Mouse (Mus musculus) left cerebral cortex, postnatal 4 days (tissue): ENCODE data around the gene Rhd. TPM values are rescaled to one million over a fixed set of nuclear protein-coding genes. Genes with fewer than 3 reads are reported as not detected.
A peak's percentile ranks its signal among the peaks of the same experiment; 100 is the strongest.

Experiments used
- DNase-seq: peaks from one replicate; pipeline ENCODE4 v3.0.0-alpha.2; 2022
- intact Hi-C: fragments of 180-260 bp; cut with DNase I; formaldehyde crosslinking; loops from one replicate; pipeline ENCODE4 v1.15.1; 2025
- total RNA-seq, 2 experiments: library from RNA; stranded (reverse); gene quantifications; 2 replicates each; pipeline ENCODE4 v1.2.3; 2021

Gene Rhd
- total RNA-seq, 2 experiments from 2014 or later, result not detected

GRCm38 (mm10) chr4:134856056-134856455 is 8.3 kb upstream of the Rhd start:
- intact Hi-C loops, result no loop called here
- no peak for DNase-seq

GRCm38 (mm10) chr4:134856501-134856900 is 7.8 kb upstream of the Rhd start:
- no peak for DNase-seq
- intact Hi-C loops, result no loop called here

DNA sequence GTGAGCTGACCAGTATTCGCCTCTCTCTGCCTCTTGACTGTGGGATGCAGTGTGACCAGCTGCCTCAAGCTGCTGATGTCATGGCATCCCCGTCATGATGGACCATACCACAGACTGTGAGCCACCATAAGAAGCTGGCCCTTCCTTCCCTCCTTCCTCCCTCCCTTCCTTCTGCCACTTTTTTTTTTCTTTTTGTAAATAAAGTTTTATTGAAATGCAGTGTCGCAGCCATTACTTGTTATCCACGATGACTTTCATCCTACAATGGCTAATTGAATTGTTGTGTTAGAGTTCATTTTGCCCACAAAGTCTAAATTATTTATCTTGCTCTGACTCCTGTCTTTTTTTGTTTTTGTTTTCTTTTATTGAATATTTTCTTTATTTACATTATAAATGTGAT is 5.8 kb upstream of the Rhd start:
- DNase-seq, result no peak
- intact Hi-C loops, result no loop called here

GRCm38 (mm10) chr4:134861884-134862283 is 2.5 kb upstream of the Rhd start:
- no peak for DNase-seq
- intact Hi-C loops, result no loop called here

DNA sequence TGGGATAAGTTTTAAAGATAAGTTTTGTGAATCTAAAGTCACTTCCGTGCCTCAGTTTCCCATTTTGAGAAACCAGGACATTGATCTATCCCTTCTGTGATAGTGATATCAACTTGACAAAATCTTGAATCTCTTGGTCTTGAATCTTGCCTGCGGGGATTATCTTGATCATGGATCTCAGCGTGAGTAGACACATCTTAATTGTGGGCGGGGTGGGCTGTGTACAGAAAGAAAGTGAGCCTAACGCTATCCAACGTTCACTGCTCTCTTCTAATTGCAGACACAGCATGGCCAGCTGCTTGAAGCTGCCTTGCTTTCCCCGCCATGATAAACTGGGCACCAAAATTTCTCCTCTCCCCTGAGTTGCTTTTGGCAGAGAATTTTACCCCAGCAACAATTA is 1.3 kb upstream of the Rhd start:
- DNase-seq, result no peak
- intact Hi-C loops, result no loop called here

- no peak for DNase-seq
- intact Hi-C loops, result no loop called here
Measured at GRCm38 (mm10) chr4:134865340-134865739, 1.0 kb downstream of the Rhd start.

- no peak for DNase-seq
- intact Hi-C loops, result no loop called here
Measured at GRCm38 (mm10) chr4:134865789-134866188, 1.5 kb downstream of the Rhd start.

DNA sequence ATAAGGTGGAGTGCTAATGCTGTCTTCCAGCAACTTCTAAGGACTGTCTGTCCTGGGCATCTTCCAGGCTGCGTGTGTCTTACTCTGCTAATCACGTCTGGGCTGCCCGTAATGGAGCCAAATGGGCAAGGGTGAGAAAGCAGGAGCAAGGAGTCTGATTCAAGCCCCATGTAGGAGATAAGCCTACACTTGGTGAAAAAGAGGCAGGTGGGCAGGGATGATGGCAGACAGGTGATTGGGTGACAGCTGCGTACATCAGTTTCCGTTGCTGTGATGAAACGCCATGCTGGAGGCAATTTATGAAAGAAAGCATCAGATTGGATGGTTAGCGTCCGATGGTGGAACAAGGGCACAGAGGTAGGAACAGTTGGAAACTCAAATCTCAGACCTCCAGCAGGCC is 2.9 kb downstream of the Rhd start:
- intact Hi-C loops, result no loop called here
- DNase-seq, result no peak

DNA sequence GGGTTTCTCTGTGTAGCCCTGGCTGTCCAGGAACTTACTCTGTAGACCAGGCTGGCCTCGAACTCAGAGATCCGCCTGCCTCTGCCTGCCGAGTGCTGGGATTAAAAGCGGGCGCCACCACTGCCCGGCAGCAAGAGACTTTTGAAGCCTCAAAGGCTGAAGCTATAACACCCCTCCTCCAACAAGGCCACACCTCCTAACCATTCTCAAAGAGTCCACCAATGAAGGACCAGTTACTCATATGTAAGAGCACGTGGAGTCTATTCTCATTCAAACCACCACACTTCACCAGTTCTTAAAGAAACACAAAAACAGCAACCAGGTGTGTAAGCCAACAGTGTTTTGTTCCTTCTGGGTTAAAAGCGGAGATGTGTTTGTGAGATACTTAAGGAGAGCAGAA is 3.3 kb downstream of the Rhd start:
- intact Hi-C loops, result no loop called here
- DNase-seq, result no peak

DNA sequence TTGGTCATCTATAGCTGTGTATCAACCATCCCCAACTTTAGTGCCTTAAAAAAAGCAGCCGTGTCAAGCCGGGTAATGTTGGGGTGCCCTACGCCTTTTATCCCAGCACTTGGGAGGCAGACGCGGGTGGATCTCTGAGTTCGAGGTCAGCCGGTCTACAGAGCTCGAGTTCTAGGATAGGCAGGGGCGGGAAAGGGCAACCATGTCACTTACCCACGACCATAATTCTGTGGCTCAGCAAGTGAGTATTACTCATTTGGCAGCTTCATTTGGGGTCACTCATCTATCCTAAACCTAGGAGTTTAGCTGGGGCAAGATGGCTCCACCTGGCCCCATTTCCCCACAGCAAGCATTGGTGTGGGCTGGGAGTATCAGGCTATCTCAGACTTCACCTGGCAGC is 3.7 kb downstream of the Rhd start:
- intact Hi-C loops, result no loop called here
- DNase-seq, result no peak

GRCm38 (mm10) chr4:134868490-134868889 is 4.2 kb downstream of the Rhd start:
- DNase-seq, result no peak
- intact Hi-C loops, result no loop called here

DNA sequence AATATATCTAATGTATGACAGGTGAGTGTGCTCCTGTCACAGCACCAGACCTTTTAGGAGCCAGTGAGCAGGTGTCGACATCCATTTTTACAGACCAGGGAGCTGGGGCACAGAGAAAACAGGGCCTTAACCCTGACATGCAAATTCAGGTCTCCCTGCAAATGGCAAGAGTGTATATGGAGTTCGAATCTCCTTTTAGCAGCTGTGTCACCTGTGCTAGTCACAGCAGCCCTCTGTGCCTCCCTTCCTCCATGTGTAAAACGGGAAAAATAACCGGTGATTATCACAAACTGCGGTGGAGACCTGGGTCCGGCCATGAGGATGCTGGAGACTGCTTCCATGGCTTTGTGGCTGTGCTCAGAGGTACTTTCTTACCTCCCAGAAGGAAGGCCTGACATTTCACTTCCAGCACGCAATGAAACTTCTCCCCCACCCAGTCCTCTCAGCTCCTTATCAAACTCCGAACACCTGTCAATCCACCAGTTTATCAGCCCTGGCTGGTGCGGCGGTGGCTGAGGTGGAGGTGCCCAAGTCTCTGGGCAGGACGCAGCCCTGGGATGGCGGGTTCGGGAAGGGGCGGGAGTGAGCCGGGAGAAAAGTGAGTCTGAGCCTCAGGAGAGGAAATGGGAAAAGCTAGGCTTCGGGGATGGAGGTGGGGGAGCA is 4.9 kb downstream of the Rhd start:
- intact Hi-C loops, result no loop called here
- no peak for DNase-seq

GRCm38 (mm10) chr4:134869815-134870375 is 5.6 kb downstream of the Rhd start:
- no peak for DNase-seq
- intact Hi-C loops, result no loop called here

- intact Hi-C loops, result no loop called here
- DNase-seq, result no peak
Measured at GRCm38 (mm10) chr4:134871477-134871876, 7.1 kb downstream of the Rhd start.

- intact Hi-C loops, result no loop called here
- DNase-seq, result no peak
Measured at GRCm38 (mm10) chr4:134871950-134872349, 7.6 kb downstream of the Rhd start.

DNA sequence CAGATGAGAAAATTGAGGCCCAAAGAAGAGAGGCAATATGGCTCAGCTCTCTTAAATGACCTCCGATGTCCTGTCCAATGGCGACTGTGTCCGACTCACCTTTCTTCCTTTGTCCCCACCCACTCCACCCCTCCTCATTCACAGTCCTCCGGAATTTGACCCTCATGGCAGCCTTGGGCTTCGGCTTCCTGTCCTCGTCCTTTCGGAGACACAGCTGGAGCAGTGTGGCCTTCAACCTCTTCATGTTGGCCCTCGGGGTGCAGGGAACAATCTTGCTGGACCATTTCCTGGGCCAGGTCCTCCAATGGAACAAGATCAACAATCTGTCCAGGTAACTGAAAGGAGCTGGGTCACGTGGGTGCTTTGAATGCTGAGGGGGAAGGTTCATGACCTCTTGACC is 11.8 kb downstream of the Rhd start:
- no peak for DNase-seq
- intact Hi-C loops, result no loop called here

GRCm38 (mm10) chr4:134879410-134879981 is 15.2 kb downstream of the Rhd start:
- intact Hi-C loops, result no loop called here
- peak; percentile 77 for DNase-seq

DNA sequence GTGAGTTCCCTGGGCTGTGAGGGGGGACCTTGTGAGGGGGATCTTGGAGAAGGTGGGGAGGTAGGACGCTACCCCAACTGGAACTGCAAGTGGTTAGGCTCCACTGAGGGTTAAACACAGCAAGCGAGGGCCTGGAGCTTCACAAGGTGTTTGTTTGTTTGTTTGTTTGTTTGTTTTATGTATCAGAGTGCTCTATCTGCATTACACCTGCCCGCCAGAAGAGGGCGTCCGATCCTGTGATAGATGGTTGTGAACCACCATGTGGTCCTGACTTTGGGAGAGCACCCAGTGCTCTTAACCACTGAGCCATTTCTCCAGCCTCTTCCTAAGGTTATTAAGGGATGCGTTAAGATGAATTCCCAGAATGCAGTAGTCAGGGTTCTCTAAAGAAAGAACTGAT is 15.7 kb downstream of the Rhd start:
- no peak for DNase-seq
- intact Hi-C loops, result no loop called here

DNA sequence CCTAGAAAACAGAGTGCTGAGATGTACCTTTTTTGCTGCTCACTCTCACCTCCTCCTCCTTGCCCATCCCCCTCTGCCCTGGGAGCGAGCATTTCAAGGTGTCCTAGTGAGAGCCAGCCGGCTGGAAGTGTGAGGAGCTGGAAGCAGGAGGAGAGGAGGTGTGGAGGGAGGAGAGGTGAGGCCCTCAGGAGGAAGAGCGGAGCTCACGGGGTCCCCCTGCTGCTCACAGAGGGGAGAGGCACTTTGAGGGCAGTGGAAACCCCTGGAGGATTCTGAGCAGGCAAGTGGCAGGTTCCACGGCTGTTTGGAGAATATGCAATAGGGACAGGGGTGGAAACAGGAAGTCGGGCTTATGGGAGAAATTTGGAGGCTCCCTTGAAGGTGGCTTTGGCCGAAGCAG is 18.9 kb downstream of the Rhd start:
- peak; percentile 28 for DNase-seq
- intact Hi-C loops, result no loop called here

DNA sequence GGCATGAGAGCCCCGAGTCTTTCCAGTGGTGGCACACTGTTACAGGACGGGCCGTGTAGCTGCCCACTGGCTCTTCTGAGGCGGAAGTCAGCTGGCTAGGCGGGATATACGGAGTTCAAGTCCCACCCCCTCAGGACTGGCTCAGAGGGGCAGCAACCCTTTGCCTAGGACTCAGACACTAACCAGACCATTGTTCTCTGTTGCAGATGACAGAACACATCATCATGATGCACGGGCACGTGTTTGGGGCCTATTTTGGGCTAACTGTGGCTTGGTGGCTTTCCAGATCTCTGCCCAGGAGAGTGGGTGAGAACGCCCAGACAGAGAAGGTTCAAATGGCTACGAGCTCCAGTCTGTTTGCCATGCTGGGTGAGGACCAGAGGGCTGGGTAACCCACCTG is 19.5 kb downstream of the Rhd start:
- no peak for DNase-seq
- intact Hi-C loops, result no loop called here

GRCm38 (mm10) chr4:134884364-134884763 is 20.0 kb downstream of the Rhd start:
- DNase-seq, result no peak
- intact Hi-C loops, result no loop called here

GRCm38 (mm10) chr4:134892096-134892495 is 27.8 kb downstream of the Rhd start:
- intact Hi-C loops, result no loop called here
- DNase-seq, result peak; percentile 68

DNA sequence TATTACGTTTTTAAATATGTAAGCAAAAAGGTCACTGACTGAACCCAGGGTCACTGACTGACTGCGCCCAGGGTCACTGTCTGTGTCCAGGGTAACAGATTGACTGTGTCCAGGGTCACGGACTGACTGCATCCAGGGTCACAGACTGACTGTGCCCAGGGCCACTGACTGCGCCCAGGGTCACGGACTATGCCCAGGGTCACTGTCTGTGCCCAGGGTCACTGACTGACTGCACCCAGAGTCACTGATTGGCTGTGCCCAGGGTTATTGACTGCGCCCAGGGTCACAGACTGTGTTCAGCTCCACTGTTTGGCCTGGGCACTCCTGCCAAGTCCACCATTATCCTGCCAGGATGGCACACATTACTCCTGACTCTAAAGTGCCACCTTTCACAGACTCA is 32.9 kb downstream of the Rhd start:
- DNase-seq, result no peak
- intact Hi-C loops, result no loop called here
